Mouse (Mus musculus) forebrain, embryonic 13.5 days (tissue): ENCODE results near the gene Rab5if. TPM values are rescaled to one million over a fixed set of nuclear protein-coding genes. Genes with fewer than 3 reads are reported as not detected.
"Not testable (repeated sequence)": the region's sequence is repeated elsewhere in the genome, so short reads cannot be mapped to it uniquely, and the experiment has no call there.

ENCODE experiments used
- ATAC-seq: fragments of 200-750 bp; cut with Nextera tagmentation; 2 replicates; pipeline ENCODE4 v1.8.0; 2017
- H3K27ac ChIP-seq: fragments of 300-500 bp; sonication (generic); 2 replicates; pipeline ENCODE4 v1.5.1; 2015; ENCODE audit warnings: inconsistent platforms, mild to moderate bottlenecking, moderate library complexity
- H3K27me3 ChIP-seq: fragments of 300-500 bp; sonication (generic); 2 replicates; pipeline ENCODE4 v1.6.1; 2015; ENCODE audit warnings: mild to moderate bottlenecking, inconsistent platforms
- H3K36me3 ChIP-seq: fragments of 300-500 bp; sonication (generic); 2 replicates; pipeline ENCODE4 v1.6.1; 2015; ENCODE audit warnings: mild to moderate bottlenecking, inconsistent platforms; ENCODE audit not compliant: poor library complexity, severe bottlenecking
- H3K4me1 ChIP-seq: fragments of 300-500 bp; sonication (generic); 2 replicates; pipeline ENCODE4 v1.6.1; 2015; ENCODE audit warnings: inconsistent platforms
- H3K4me2 ChIP-seq: fragments of 300-500 bp; sonication (generic); 2 replicates; pipeline ENCODE4 v1.6.1; 2015; ENCODE audit warnings: inconsistent platforms, mild to moderate bottlenecking, moderate library complexity
- H3K4me3 ChIP-seq: fragments of 300-500 bp; sonication (generic); 2 replicates; pipeline ENCODE4 v1.5.1; 2015; ENCODE audit warnings: mild to moderate bottlenecking, inconsistent platforms
- H3K9ac ChIP-seq: fragments of 300-500 bp; sonication (generic); 2 replicates; pipeline ENCODE4 v1.6.1; 2015; ENCODE audit warnings: mild to moderate bottlenecking, inconsistent platforms
- H3K9me3 ChIP-seq: fragments of 300-500 bp; sonication (generic); replicated peaks from 2 replicates; pipeline ENCODE4 v1.6.1; 2016; ENCODE audit warnings: inconsistent platforms
- WGBS: fragments of 180-500 bp; shearing (Covaris S2); methylation state at CpG from one replicate; pipeline ENCODE4 v1.1.7; 2015; 5-methylcytosine and 5-hydroxymethylcytosine counted together
- polyA plus RNA-seq: library from polyadenylated mRNA; unstranded; fragments of >200 nt; fragmentation: Nextera tagmentation; extraction: Ambion mirVana; gene quantifications from 2 replicates; pipeline ENCODE4 v1.2.1, GENCODE M21; 2015

Rab5if gene
- polyA plus RNA-seq, 1 experiment from 2014 or later: 168 TPM

DNA sequence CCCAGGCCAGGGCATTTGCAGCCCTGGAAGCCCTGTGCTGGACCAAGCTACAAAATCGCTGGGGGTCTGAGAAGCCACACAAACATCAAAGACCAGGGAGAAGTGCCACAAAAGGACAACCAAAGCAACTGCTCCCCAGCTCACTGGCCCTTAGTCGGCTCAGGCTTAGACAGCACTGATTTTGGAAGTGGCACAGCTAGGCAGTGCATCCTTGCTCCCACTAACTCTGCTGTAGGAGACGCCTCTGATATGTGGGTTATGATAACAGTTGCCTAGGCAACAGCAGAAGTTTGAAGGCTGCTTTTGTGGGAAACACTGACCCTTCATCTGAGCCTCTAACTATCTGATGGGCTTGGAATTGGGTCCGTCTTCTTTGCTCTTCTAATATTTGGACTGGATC lies 36.3 kb downstream of the Rab5if start:
- Histone ChIP-seq H3K9me3 (no peaks in the 10 kb centered on the region), H3K27ac (no peak overlapping the region), H3K9ac (no peak overlapping the region), H3K4me2 (no peak overlapping the region), H3K4me3 (no peak overlapping the region), H3K27me3 (no peaks in the 10 kb centered on the region), H3K4me1 (no peaks in the 10 kb centered on the region), H3K36me3 (no peaks in the 10 kb centered on the region)
- no peak for ATAC-seq
- 75% methylated on average over 4 of the region's 4 CpGs for WGBS

DNA sequence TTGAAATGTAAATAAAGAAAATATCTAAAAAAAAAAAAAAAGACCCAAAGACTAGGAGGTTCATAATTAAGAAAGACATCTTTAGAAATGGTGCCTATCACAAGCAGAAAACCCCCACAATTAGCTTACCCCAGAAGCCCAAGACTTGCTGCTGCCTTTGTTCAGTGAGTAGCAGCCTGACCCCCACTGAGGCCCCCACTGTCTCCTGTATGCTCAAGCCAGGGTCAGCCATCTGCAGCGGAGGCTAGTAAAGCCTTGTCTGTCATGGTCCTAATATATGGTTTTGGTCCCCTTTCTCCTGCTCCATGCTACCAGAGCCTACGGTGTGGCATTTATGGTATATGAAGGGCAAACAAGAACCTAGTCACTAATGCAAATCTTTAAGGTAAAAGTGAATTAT lies 38.4 kb downstream of the Rab5if start:
- Histone ChIP-seq H3K9ac (no peak overlapping the region), H3K27ac (no peak overlapping the region), H3K9me3 (no peaks in the 10 kb centered on the region), H3K36me3 (no peaks in the 10 kb centered on the region), H3K4me3 (no peak overlapping the region), H3K4me1 (no peaks in the 10 kb centered on the region), H3K27me3 (no peaks in the 10 kb centered on the region), H3K4me2 (no peak overlapping the region)
- no peak for ATAC-seq
- 86% methylated on average over 2 of the region's 2 CpGs for WGBS

DNA sequence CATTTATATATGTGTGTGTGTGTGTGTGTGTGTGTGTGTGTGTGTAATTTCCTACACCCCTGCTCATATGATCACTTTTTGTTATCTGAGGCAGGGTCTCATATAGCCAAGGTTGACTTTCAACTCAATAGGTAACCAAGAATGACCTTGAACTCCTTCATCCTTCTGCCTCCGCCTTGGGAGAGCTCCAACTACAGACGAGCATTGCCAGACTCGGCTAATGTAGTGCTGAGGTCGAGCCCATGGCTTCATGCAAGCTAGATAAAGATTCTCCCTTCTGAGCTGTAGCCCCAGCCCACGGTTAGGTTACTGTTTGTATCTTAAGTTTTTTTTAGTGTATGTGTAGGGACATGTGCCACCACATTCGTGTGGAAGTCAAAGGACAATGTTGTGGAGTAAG lies 39.0 kb downstream of the Rab5if start:
- H3K36me3 ChIP-seq: no peaks in the 10 kb centered on the region
- 85% methylated on average over 6 of the region's 6 CpGs for WGBS
- H3K27me3 ChIP-seq: no peaks in the 10 kb centered on the region
- H3K9ac ChIP-seq: no peak overlapping the region
- H3K4me1 ChIP-seq: no peaks in the 10 kb centered on the region
- H3K4me2 ChIP-seq: no peak overlapping the region
- ATAC-seq: no peak
- H3K9me3 ChIP-seq: no peaks in the 10 kb centered on the region
- H3K27ac ChIP-seq: no peak overlapping the region
- no peak overlapping the region for H3K4me3 ChIP-seq

- not testable (repeated sequence) for H3K4me1 ChIP-seq, H3K4me2 ChIP-seq, H3K27ac ChIP-seq, ATAC-seq, H3K9ac ChIP-seq, H3K4me3 ChIP-seq, H3K36me3 ChIP-seq, H3K27me3 ChIP-seq, H3K9me3 ChIP-seq
- 73% methylated on average over 4 of the region's 4 CpGs for WGBS
Measured at GRCm38 (mm10) chr2:156902411-156902810, 39.5 kb downstream of the Rab5if start.

GRCm38 (mm10) chr2:156903367-156903766 lies 40.4 kb downstream of the Rab5if start:
- no peak overlapping the region for H3K4me2 ChIP-seq
- no peaks in the 10 kb centered on the region for H3K4me1 ChIP-seq
- no peaks in the 10 kb centered on the region for H3K36me3 ChIP-seq
- WGBS: 26% methylated on average over 2 of the region's 2 CpGs
- H3K27me3 ChIP-seq: no peaks in the 10 kb centered on the region
- no peak for ATAC-seq
- H3K27ac ChIP-seq: no peak overlapping the region
- H3K9ac ChIP-seq: no peak overlapping the region
- no peak overlapping the region for H3K4me3 ChIP-seq
- no peaks in the 10 kb centered on the region for H3K9me3 ChIP-seq

GRCm38 (mm10) chr2:156904976-156905717 lies 42.2 kb downstream of the Rab5if start:
- Histone ChIP-seq H3K9ac (no peak overlapping the region), H3K4me2 (no peak overlapping the region), H3K4me1 (no peaks in the 10 kb centered on the region), H3K9me3 (no peaks in the 10 kb centered on the region), H3K27ac (no peak overlapping the region), H3K4me3 (no peak overlapping the region), H3K27me3 (no peaks in the 10 kb centered on the region), H3K36me3 (no peaks in the 10 kb centered on the region)
- ATAC-seq: 0 out of 2 replicates have a peak, but pooled peaks have one; percentile 27
- 24% methylated on average over 6 of the region's 6 CpGs for WGBS

GRCm38 (mm10) chr2:156905931-156906330 lies 43.0 kb downstream of the Rab5if start:
- H3K9me3 ChIP-seq, H3K36me3 ChIP-seq, ATAC-seq, H3K4me3 ChIP-seq, H3K9ac ChIP-seq, H3K27me3 ChIP-seq, H3K27ac ChIP-seq, H3K4me1 ChIP-seq, H3K4me2 ChIP-seq: not testable (repeated sequence)
- WGBS: 39% methylated on average over 4 of the region's 4 CpGs

GRCm38 (mm10) chr2:156913191-156913590 lies 50.3 kb downstream of the Rab5if start:
- H3K27ac ChIP-seq: no peak overlapping the region
- no peak overlapping the region for H3K9ac ChIP-seq
- H3K36me3 ChIP-seq: no peaks in the 10 kb centered on the region
- ATAC-seq: no peak
- H3K27me3 ChIP-seq: no peaks in the 10 kb centered on the region
- H3K9me3 ChIP-seq: no peaks in the 10 kb centered on the region
- no peak overlapping the region for H3K4me2 ChIP-seq
- WGBS: 58% methylated on average over 5 of the region's 5 CpGs
- H3K4me1 ChIP-seq: peaks cover 5% of the 10 kb centered on the region; the same call in 1 of the 2 replicates
- H3K4me3 ChIP-seq: no peak overlapping the region

- no peak overlapping the region for H3K27ac ChIP-seq
- H3K9ac ChIP-seq: no peak overlapping the region
- no peaks in the 10 kb centered on the region for H3K36me3 ChIP-seq
- H3K9me3 ChIP-seq: no peaks in the 10 kb centered on the region
- H3K4me3 ChIP-seq: no peak overlapping the region
- H3K4me2 ChIP-seq: no peak overlapping the region
- 87% methylated on average over 3 of the region's 3 CpGs for WGBS
- peaks cover 5% of the 10 kb centered on the region; the same call in 1 of the 2 replicates for H3K4me1 ChIP-seq
- no peaks in the 10 kb centered on the region for H3K27me3 ChIP-seq
- ATAC-seq: no peak
Measured at GRCm38 (mm10) chr2:156915559-156915958, 52.6 kb downstream of the Rab5if start.

GRCm38 (mm10) chr2:156916419-156917125 lies 53.6 kb downstream of the Rab5if start:
- Histone ChIP-seq H3K4me2 (no peak overlapping the region), H3K9ac (no peak overlapping the region), H3K4me1 (peaks cover 5% of the 10 kb centered on the region; the same call in 1 of the 2 replicates), H3K9me3 (no peaks in the 10 kb centered on the region), H3K27ac (no peak overlapping the region), H3K36me3 (no peaks in the 10 kb centered on the region), H3K27me3 (no peaks in the 10 kb centered on the region), H3K4me3 (no peak overlapping the region)
- ATAC-seq: no peak
- 84% methylated on average over 3 of the region's 3 CpGs for WGBS

GRCm38 (mm10) chr2:156918562-156918961 lies 55.6 kb downstream of the Rab5if start:
- ATAC-seq: no peak
- Histone ChIP-seq H3K4me3 (no peak overlapping the region), H3K36me3 (no peaks in the 10 kb centered on the region), H3K27ac (no peak overlapping the region), H3K9ac (no peak overlapping the region), H3K27me3 (no peaks in the 10 kb centered on the region), H3K4me2 (no peak overlapping the region), H3K4me1 (no peaks in the 10 kb centered on the region), H3K9me3 (no peaks in the 10 kb centered on the region)
- 77% methylated on average over 4 of the region's 4 CpGs for WGBS

- H3K9ac ChIP-seq, H3K27me3 ChIP-seq, H3K9me3 ChIP-seq, H3K4me2 ChIP-seq, H3K36me3 ChIP-seq, H3K27ac ChIP-seq, H3K4me1 ChIP-seq, H3K4me3 ChIP-seq, ATAC-seq: not testable (repeated sequence)
- WGBS: 93% methylated on average over 11 of the region's 11 CpGs
Measured at GRCm38 (mm10) chr2:156919191-156919590, 56.3 kb downstream of the Rab5if start.
